Mouse (Mus musculus): ENCODE data around the gene Sptlc2.

GRCm38 (mm10) chr12:87331908-87332307 is 56.2 kb downstream of the Sptlc2 start:
- TF ChIP-seq POLR2A (IDR thresholded peaks at IDR 0.05; ENCODE audit: low read depth, low read length), result no peak
- TF ChIP-seq CTCF (conservative IDR thresholded peaks at IDR 0.05; ENCODE audit: insufficient read depth, insufficient read length, low read depth, low read length), result no peak

Data from kidney, adult 2 months (tissue).